8 mouse cellular contexts compared by ENCODE assay signal in genomic region chr2:32537360-32537905, GRCm38 (mm10). TPM values are rescaled to one million over a fixed set of nuclear protein-coding genes. Genes with fewer than 3 reads are reported as not detected.
DNase-seq lines count a peak whose midpoint lies in the region; ATAC-seq and TF ChIP-seq lines count a peak whose summit lies in the region.

No protein-coding gene starts in this region.

- no peaks in the 10 kb centered on the region for H3K27me3 ChIP-seq in embryonic facial prominence, embryonic 14.5 days (replicated peaks; ENCODE audit: control insufficient read depth, insufficient read depth, low read length)
- H3K27me3 ChIP-seq in intestine, embryonic 14.5 days (replicated peaks; ENCODE audit: control insufficient read depth, insufficient read depth, low read length), result no peaks in the 10 kb centered on the region
- H3K27me3 ChIP-seq in liver, postnatal 0 days (ENCODE audit: insufficient read depth, low read length), result peaks cover 17% of the 10 kb centered on the region

- peak overlapping the region; percentile 94 for H3K4me3 ChIP-seq in left cerebral cortex, adult 2 months
- H3K4me3 ChIP-seq in embryonic facial prominence, embryonic 14.5 days (ENCODE audit: low read depth, low read length), result peak overlapping the region; percentile 92
- H3K4me3 ChIP-seq in intestine, embryonic 14.5 days (ENCODE audit: low read depth, low read length), result peak overlapping the region; percentile 81
- peak overlapping the region; percentile 73 for H3K4me3 ChIP-seq in liver, postnatal 0 days (ENCODE audit: low read depth, low read length)

- TF ChIP-seq CTCF in left cerebral cortex, adult 2 months (IDR thresholded peaks at IDR 0.05), result no peak
- no peak for TF ChIP-seq CTCF in liver, postnatal 0 days (IDR thresholded peaks at IDR 0.05; ENCODE audit: low read depth)

- H3K27ac ChIP-seq in left cerebral cortex, adult 2 months, result peak overlapping the region; percentile 97
- peak overlapping the region; percentile 95; the same call in 1 of the 2 replicates for H3K27ac ChIP-seq in embryonic facial prominence, embryonic 14.5 days (replicated peaks; ENCODE audit: low read depth, low read length)
- H3K27ac ChIP-seq in intestine, embryonic 14.5 days (ENCODE audit: low read depth), result no peak overlapping the region
- peak overlapping the region; percentile 88 for H3K27ac ChIP-seq in liver, postnatal 0 days (ENCODE audit: low read depth)

- no peak for DNase-seq in left cerebral cortex, adult 2 months (ENCODE audit: extremely low spot score in 1 of 2, low spot score in 2 of 2)
- DNase-seq in left cerebral cortex, adult 18-20 months (ENCODE audit: low spot score in 2 of 2), result no peak
- DNase-seq in embryonic facial prominence, embryonic 14.5 days (ENCODE audit: low spot score), result no peak
- no peak for DNase-seq in intestine, embryonic 14.5 days (ENCODE audit: low spot score)
- peak; percentile 53 for DNase-seq in liver, postnatal 0 days
- peak; percentile 14 for DNase-seq in retina, postnatal 7 days (ENCODE audit: low read depth, low spot score)
- no peak for DNase-seq in thymus, postnatal 25 days
- no peak for DNase-seq in frontal cortex, postnatal 25 days (ENCODE audit: low spot score in 2 of 2)

- H3K4me2 ChIP-seq in embryonic facial prominence, embryonic 14.5 days (ENCODE audit: low read depth, low read length), result peak overlapping the region; percentile 67
- peak overlapping the region; percentile 79 for H3K4me2 ChIP-seq in intestine, embryonic 14.5 days (ENCODE audit: low read length)
- H3K4me2 ChIP-seq in liver, postnatal 0 days (ENCODE audit: low read depth, low read length), result peak overlapping the region; percentile 94

- ATAC-seq in embryonic facial prominence, embryonic 14.5 days (ENCODE audit: low read depth), result no peak
- no peak for ATAC-seq in intestine, embryonic 14.5 days (replicated peaks; ENCODE audit: low FRiP score, low TSS enrichment, low read depth)
- no peak for ATAC-seq in liver, postnatal 0 days

- TF ChIP-seq EP300 in liver, postnatal 0 days (IDR thresholded peaks at IDR 0.05; ENCODE audit: low read depth), result no peak

- no peaks in the 10 kb centered on the region for H3K9me3 ChIP-seq in embryonic facial prominence, embryonic 14.5 days (ENCODE audit: control insufficient read depth, low read length)
- no peaks in the 10 kb centered on the region for H3K9me3 ChIP-seq in intestine, embryonic 14.5 days (ENCODE audit: control insufficient read depth, low read length)
- no peaks in the 10 kb centered on the region for H3K9me3 ChIP-seq in liver, postnatal 0 days (ENCODE audit: low read length)

- intact Hi-C loops in left cerebral cortex, adult 2 months (cut with DNase I), result no loop called here

- 9% methylated on average over 9 of the region's 9 CpGs for WGBS in embryonic facial prominence, embryonic 14.5 days
- 16% methylated on average over 9 of the region's 9 CpGs for WGBS in intestine, embryonic 14.5 days
- 8% methylated on average over 9 of the region's 9 CpGs for WGBS in liver, postnatal 0 days (ENCODE audit: insufficient replicate concordance)

- peak overlapping the region; percentile 93 for H3K9ac ChIP-seq in embryonic facial prominence, embryonic 14.5 days (ENCODE audit: low read depth, low read length)
- peak overlapping the region; percentile 86 for H3K9ac ChIP-seq in intestine, embryonic 14.5 days (ENCODE audit: low read length)
- H3K9ac ChIP-seq in liver, postnatal 0 days (replicated peaks), result peak overlapping the region; percentile 78

- H3K4me1 ChIP-seq in embryonic facial prominence, embryonic 14.5 days (ENCODE audit: control insufficient read depth, insufficient read depth, low read length), result peaks cover 53% of the 10 kb centered on the region
- H3K4me1 ChIP-seq in intestine, embryonic 14.5 days (replicated peaks; ENCODE audit: control insufficient read depth, insufficient read depth, low read length), result peaks cover 42% of the 10 kb centered on the region
- H3K4me1 ChIP-seq in liver, postnatal 0 days (ENCODE audit: insufficient read depth), result peaks cover 51% of the 10 kb centered on the region

- H3K36me3 ChIP-seq in embryonic facial prominence, embryonic 14.5 days (ENCODE audit: control insufficient read depth, insufficient read depth, low read length), result no peaks in the 10 kb centered on the region
- H3K36me3 ChIP-seq in intestine, embryonic 14.5 days (ENCODE audit: control insufficient read depth, insufficient read depth, low read length), result no peaks in the 10 kb centered on the region
- H3K36me3 ChIP-seq in liver, postnatal 0 days (replicated peaks; ENCODE audit: insufficient read depth, low read length), result no peaks in the 10 kb centered on the region

RNA-seq across cellular contexts. Expression of gene Fam102a, which starts 2.3 kb away (rescaled TPM):
- total RNA-seq in left cerebral cortex, adult 2 months (2021), result 10 to 100 TPM; 61.1 to 64.8 TPM
- 10 to 100 TPM; 67.3 to 68.4 TPM for total RNA-seq in left cerebral cortex, adult 18-20 months (2021)
- 16.3 and 19.2 TPM in 2 replicates for polyA plus RNA-seq in embryonic facial prominence, embryonic 14.5 days (2014; fragmentation: Nextera tagmentation; extraction: Ambion mirVana)
- polyA plus RNA-seq in intestine, embryonic 14.5 days (2014; fragmentation: Nextera tagmentation; extraction: Ambion mirVana), result 10.3 and 11.4 TPM in 2 replicates
- polyA plus RNA-seq in liver, postnatal 0 days (2015; fragmentation: Nextera tagmentation; extraction: Ambion mirVana), result 4.8 and 6.1 TPM in 2 replicates

RNA-seq across cellular contexts. Expression of gene Dpm2, which starts 33.2 kb away (rescaled TPM):
- 10 to 100 TPM; 79.4 to 82.6 TPM for total RNA-seq in left cerebral cortex, adult 2 months (2021)
- 10 to 100 TPM; 71.4 to 77.1 TPM for total RNA-seq in left cerebral cortex, adult 18-20 months (2021)
- polyA plus RNA-seq in embryonic facial prominence, embryonic 14.5 days (2014; fragmentation: Nextera tagmentation; extraction: Ambion mirVana), result 107 and 110 TPM in 2 replicates
- 118 and 121 TPM in 2 replicates for polyA plus RNA-seq in intestine, embryonic 14.5 days (2014; fragmentation: Nextera tagmentation; extraction: Ambion mirVana)
- 37.0 and 41.7 TPM in 2 replicates for polyA plus RNA-seq in liver, postnatal 0 days (2015; fragmentation: Nextera tagmentation; extraction: Ambion mirVana)

RNA-seq across cellular contexts. Expression of gene Pip5kl1, which starts 37.2 kb away (rescaled TPM):
- 10 to 100 TPM; 10.1 to 14.1 TPM for total RNA-seq in left cerebral cortex, adult 2 months (2021)
- total RNA-seq in left cerebral cortex, adult 18-20 months (2021), result 10 to 100 TPM in 1 of 2 experiments, 1 to 10 TPM in 1; 8.6 to 10.3 TPM
- 0.38 and 1.1 TPM in 2 replicates for polyA plus RNA-seq in embryonic facial prominence, embryonic 14.5 days (2014; fragmentation: Nextera tagmentation; extraction: Ambion mirVana)
- 0.62 and 0.89 TPM in 2 replicates for polyA plus RNA-seq in intestine, embryonic 14.5 days (2014; fragmentation: Nextera tagmentation; extraction: Ambion mirVana)
- not detected in 2 replicates for polyA plus RNA-seq in liver, postnatal 0 days (2015; fragmentation: Nextera tagmentation; extraction: Ambion mirVana)

RNA-seq across cellular contexts. Expression of gene 9430097D07Rik, which starts 38.1 kb away (rescaled TPM):
- total RNA-seq in left cerebral cortex, adult 2 months (2021), result 1 to 10 TPM in 1 of 2 experiments, under 1 TPM in 1; 0.75 to 1.1 TPM
- under 1 TPM; 0.79 to 0.82 TPM for total RNA-seq in left cerebral cortex, adult 18-20 months (2021)
- 0.13 and 0.18 TPM in 2 replicates for polyA plus RNA-seq in embryonic facial prominence, embryonic 14.5 days (2014; fragmentation: Nextera tagmentation; extraction: Ambion mirVana)
- 0.15 and 0.35 TPM in 2 replicates for polyA plus RNA-seq in intestine, embryonic 14.5 days (2014; fragmentation: Nextera tagmentation; extraction: Ambion mirVana)
- polyA plus RNA-seq in liver, postnatal 0 days (2015; fragmentation: Nextera tagmentation; extraction: Ambion mirVana), result not detected in 2 replicates

RNA-seq across cellular contexts. Expression of gene St6galnac4, which starts 49.5 kb away (rescaled TPM):
- total RNA-seq in left cerebral cortex, adult 2 months (2021), result 10 to 100 TPM; 37.2 to 38.0 TPM
- 10 to 100 TPM; 40.6 TPM for total RNA-seq in left cerebral cortex, adult 18-20 months (2021)
- polyA plus RNA-seq in embryonic facial prominence, embryonic 14.5 days (2014; fragmentation: Nextera tagmentation; extraction: Ambion mirVana), result 39.4 and 41.0 TPM in 2 replicates
- 15.5 and 20.3 TPM in 2 replicates for polyA plus RNA-seq in intestine, embryonic 14.5 days (2014; fragmentation: Nextera tagmentation; extraction: Ambion mirVana)
- polyA plus RNA-seq in liver, postnatal 0 days (2015; fragmentation: Nextera tagmentation; extraction: Ambion mirVana), result 4.3 and 5.8 TPM in 2 replicates

Comparison
In these comparisons a context has a peak if more than half of its experiments do, and no peak if none do; other contexts are left out.
1. DNase-seq: peak in liver, postnatal 0 days (single experiment) and retina, postnatal 7 days (single experiment); none in left cerebral cortex, adult 2 months (0 of 2), left cerebral cortex, adult 18-20 months (0 of 2), embryonic facial prominence, embryonic 14.5 days (single experiment), intestine, embryonic 14.5 days (single experiment), thymus, postnatal 25 days (single experiment) and frontal cortex, postnatal 25 days (0 of 2).
2. Peak in every context shown above with its lines, with median percentiles within 50 percentile points of each other: H3K4me3 ChIP-seq, H3K4me2 ChIP-seq and H3K9ac ChIP-seq.